10 mouse cellular contexts compared by ENCODE assay signal in genomic region chr3:108977340-108978030, GRCm38 (mm10). TPM values are rescaled to one million over a fixed set of nuclear protein-coding genes. Genes with fewer than 3 reads are reported as not detected.
DNase-seq lines count a peak whose midpoint lies in the region; ATAC-seq and TF ChIP-seq lines count a peak whose summit lies in the region.
"Had no signal": no experiment of that assay in that cellular context is flagged by ENCODE, and none has a peak within 500 bp of the region (broad histone marks: within the 10 kb centered on the region; RNA-seq: fewer than 3 reads in every experiment).

No protein-coding gene starts in this region.

- H3K27me3 ChIP-seq in MEL (ENCODE audit: control insufficient read depth in 1 of 2, insufficient read depth in 2 of 2, low read length in 2 of 2), result no peaks in the 10 kb centered on the region
- no peaks in the 10 kb centered on the region for H3K27me3 ChIP-seq in midbrain, embryonic 11.5 days (ENCODE audit: control insufficient read depth, insufficient read depth, low read length)
- H3K27me3 ChIP-seq: lung, embryonic 15.5 days; stomach, embryonic 15.5 days had no signal

- H3K4me3 ChIP-seq in left cerebral cortex, adult 2 months, result no peak overlapping the region
- no peak overlapping the region for H3K4me3 ChIP-seq in MEL (ENCODE audit: control insufficient read depth in 1 of 2, insufficient read depth in 1 of 2, low read depth in 2 of 2, low read length in 2 of 2)
- H3K4me3 ChIP-seq in cortical plate, adult 2 months (ENCODE audit: insufficient read depth, low read length), result no peak overlapping the region
- H3K4me3 ChIP-seq in midbrain, embryonic 11.5 days (ENCODE audit: low read depth, low read length), result no peak overlapping the region
- H3K4me3 ChIP-seq: lung, embryonic 15.5 days; stomach, embryonic 15.5 days had no signal

- 94% methylated on average over 13 of the region's 13 CpGs for WGBS in midbrain, embryonic 11.5 days

- no peak for DNase-seq in left cerebral cortex, adult 2 months (ENCODE audit: extremely low spot score in 1 of 2, low spot score in 2 of 2)
- DNase-seq in left cerebral cortex, postnatal 25 days (ENCODE audit: low spot score in 2 of 2), result no peak
- peak; percentile 40 for DNase-seq in MEL (ENCODE audit: low read depth, low spot score)
- no peak for DNase-seq in testis, postnatal 10 days (ENCODE audit: low spot score)
- no peak for DNase-seq in midbrain, embryonic 11.5 days (ENCODE audit: low spot score, missing footprints)

- TF ChIP-seq RAD21 in MEL (IDR thresholded peaks at IDR 0.05; ENCODE audit: low read depth, low read length), result peak; percentile 12; the same call in 1 of the 2 replicates

- intact Hi-C loops in left cerebral cortex, adult 2 months (cut with DNase I), result loop anchor here (5.0 kb wide), 1 partner anchor 85 kb away; no protein-coding TSS in a partner anchor
- intact Hi-C loops in left cerebral cortex, postnatal 25 days (cut with DNase I), result no loop called here

- 0 out of 2 replicates have a peak, but pooled peaks have one; percentile 32 for ATAC-seq in neutrophil, adult 5-6 weeks (ENCODE audit: extremely low read depth, insufficient number of reproducible peaks, low FRiP score, poor library complexity, severe bottlenecking)
- ATAC-seq in midbrain, embryonic 11.5 days (ENCODE audit: low FRiP score), result no peak

- H3K4me1 ChIP-seq in MEL (ENCODE audit: control insufficient read depth in 1 of 2, insufficient read depth in 2 of 2, low read length in 2 of 2), result peaks cover 2 to 3% of the 10 kb centered on the region in 2 experiments
- no peaks in the 10 kb centered on the region for H3K4me1 ChIP-seq in cortical plate, adult 2 months (ENCODE audit: control insufficient read depth, insufficient read depth, low read length)
- H3K4me1 ChIP-seq in midbrain, embryonic 11.5 days (ENCODE audit: control insufficient read depth, insufficient read depth, low read length), result no peaks in the 10 kb centered on the region
- H3K4me1 ChIP-seq: lung, embryonic 15.5 days; stomach, embryonic 15.5 days had no signal

- H3K27ac ChIP-seq in left cerebral cortex, adult 2 months, result no peak overlapping the region
- no peak overlapping the region for H3K27ac ChIP-seq in MEL (ENCODE audit: control insufficient read depth, low read depth, low read length)
- H3K27ac ChIP-seq in cortical plate, adult 2 months (ENCODE audit: insufficient read depth, low read length), result no peak overlapping the region
- H3K27ac ChIP-seq in midbrain, embryonic 11.5 days (ENCODE audit: low read depth, low read length), result no peak overlapping the region
- H3K27ac ChIP-seq: lung, embryonic 15.5 days; stomach, embryonic 15.5 days had no signal

- H3K36me3 ChIP-seq in MEL (ENCODE audit: control insufficient read depth in 1 of 2, insufficient read depth in 2 of 2, low read length in 2 of 2), result peaks cover 0 to 4% of the 10 kb centered on the region in 2 experiments; a peak in 2 of 4 replicates
- H3K36me3 ChIP-seq in midbrain, embryonic 11.5 days (ENCODE audit: control insufficient read depth, insufficient read depth, low read length), result peaks cover 12% of the 10 kb centered on the region

- peak; percentile 41 for TF ChIP-seq CTCF in left cerebral cortex, adult 2 months (IDR thresholded peaks at IDR 0.05)
- TF ChIP-seq CTCF in MEL (IDR thresholded peaks at IDR 0.05 in 2 of 3, conservative IDR thresholded peaks at IDR 0.05 in 1 of 3; ENCODE audit: control insufficient read depth in 1 of 3, insufficient read depth in 1 of 3, low read depth in 2 of 3, low read length in 3 of 3, poor library complexity in 1 of 3, severe bottlenecking in 1 of 3), result peak in 2 of 3 experiments; percentile 33 to 45; a peak in 4 of 6 replicates
- TF ChIP-seq CTCF in cortical plate, adult 2 months (IDR thresholded peaks at IDR 0.05; ENCODE audit: extremely low read depth, insufficient read depth, low read length), result peak; percentile 41

- no peak for TF ChIP-seq POLR2A in MEL (IDR thresholded peaks at IDR 0.05; ENCODE audit: control insufficient read depth in 1 of 2, insufficient read depth in 1 of 2, low read depth in 1 of 2, low read length in 2 of 2, poor library complexity in 1 of 2)
- no peak for TF ChIP-seq POLR2A in cortical plate, adult 2 months (IDR thresholded peaks at IDR 0.05; ENCODE audit: extremely low read depth, insufficient read depth, low read length)

- TF ChIP-seq EP300 in MEL (IDR thresholded peaks at IDR 0.05; ENCODE audit: low read depth in 1 of 2, low read length in 2 of 2), result no peak

- no peaks in the 10 kb centered on the region for H3K79me2 ChIP-seq in MEL (ENCODE audit: control insufficient read depth, insufficient read depth, low read length, poor library complexity)

- H3K4me2 ChIP-seq in midbrain, embryonic 11.5 days, result no peak overlapping the region
- H3K4me2 ChIP-seq: lung, embryonic 15.5 days; stomach, embryonic 15.5 days had no signal

- H3K9me3 ChIP-seq in MEL (replicated peaks; ENCODE audit: insufficient read depth, low read length), result no peaks in the 10 kb centered on the region
- H3K9me3 ChIP-seq in midbrain, embryonic 11.5 days (ENCODE audit: control insufficient read depth, low read length), result no peaks in the 10 kb centered on the region
- H3K9me3 ChIP-seq: lung, embryonic 15.5 days; stomach, embryonic 15.5 days had no signal

- no peak overlapping the region for H3K9ac ChIP-seq in MEL (ENCODE audit: control insufficient read depth, low read depth, low read length, poor library complexity, severe bottlenecking)
- H3K9ac ChIP-seq in midbrain, embryonic 11.5 days (ENCODE audit: low read length), result no peak overlapping the region
- H3K9ac ChIP-seq: lung, embryonic 15.5 days; stomach, embryonic 15.5 days had no signal

TF ChIP-seq in MEL, 35 proteins besides CTCF, POLR2A, EP300 and RAD21:
- TF ChIP-seq MAFK (IDR thresholded peaks at IDR 0.05; ENCODE audit: borderline replicate concordance, low read depth, low read length) (no peak), ZC3H11A (IDR thresholded peaks at IDR 0.05; ENCODE audit: low read depth, low read length) (0 out of 2 replicates have a peak, but pooled peaks have one; percentile 7), USF1 (IDR thresholded peaks at IDR 0.05; ENCODE audit: low read depth, low read length) (no peak), MYB (IDR thresholded peaks at IDR 0.05; ENCODE audit: low read depth, low read length) (no peak), CHD1 (IDR thresholded peaks at IDR 0.05; ENCODE audit: low read depth, low read length) (no peak), SMC3 (IDR thresholded peaks at IDR 0.05; ENCODE audit: low read depth, low read length) (peak; percentile 34), KAT2A (conservative IDR thresholded peaks at IDR 0.05; ENCODE audit: low read depth, low read length) (no peak), E2F4 (IDR thresholded peaks at IDR 0.05; ENCODE audit: borderline replicate concordance, low read depth, low read length) (no peak), GABPA (IDR thresholded peaks at IDR 0.05; ENCODE audit: low read depth, low read length) (no peak), HCFC1 (IDR thresholded peaks at IDR 0.05; ENCODE audit: low read depth, low read length) (no peak), BHLHE40 (IDR thresholded peaks at IDR 0.05; ENCODE audit: borderline replicate concordance, low read depth, low read length) (no peak), MYC (IDR thresholded peaks at IDR 0.05; ENCODE audit: low read depth, low read length) (no peak), TBP (IDR thresholded peaks at IDR 0.05; ENCODE audit: low read depth, low read length) (no peak), CHD2 (IDR thresholded peaks at IDR 0.05; ENCODE audit: low read length) (no peak)

RNA-seq across cellular contexts. Expression of gene Gm9857, which starts 37.2 kb away (rescaled TPM):
- not detected for total RNA-seq in left cerebral cortex, adult 2 months (2021)
- not detected for total RNA-seq in left cerebral cortex, postnatal 25 days (2021)
- total RNA-seq in MEL (2012; rRNA removed), result not detected in 2 replicates
- polyA plus RNA-seq in MEL (2012; ENCODE audit: insufficient read depth in 1 of 2, insufficient read length in 2 of 2, low read depth in 1 of 2, low replicate concordance in 2 of 2, missing spikeins in 1 of 2), result not detected
- polyA plus RNA-seq in cortical plate, adult 2 months (2012; rRNA removed), result not detected in 2 replicates
- not detected in 2 replicates for total RNA-seq in neutrophil, adult 5-6 weeks (2017)
- not detected in 2 replicates for polyA plus RNA-seq in midbrain, embryonic 11.5 days (2014; fragmentation: Nextera tagmentation; extraction: Ambion mirVana)
- polyA plus RNA-seq: heart, embryonic 16.5 days; lung, embryonic 15.5 days had no signal

RNA-seq across cellular contexts. Expression of gene Henmt1, which starts 37.8 kb away (rescaled TPM):
- 1 to 10 TPM; 2.1 to 2.3 TPM for total RNA-seq in left cerebral cortex, adult 2 months (2021)
- 1 to 10 TPM; 3.1 to 4.4 TPM for total RNA-seq in left cerebral cortex, postnatal 25 days (2021)
- total RNA-seq in MEL (2012; rRNA removed), result 0.10 TPM in 1 of 2 replicates, not detected in the other
- polyA plus RNA-seq in MEL (2012; ENCODE audit: insufficient read depth in 1 of 2, insufficient read length in 2 of 2, low read depth in 1 of 2, low replicate concordance in 2 of 2, missing spikeins in 1 of 2), result under 1 TPM in 1 of 2 experiments, not detected in 1; 0.08 TPM
- polyA plus RNA-seq in cortical plate, adult 2 months (2012; rRNA removed), result 1.5 and 1.7 TPM in 2 replicates
- 0.37 TPM in 1 of 2 replicates, not detected in the other for total RNA-seq in neutrophil, adult 5-6 weeks (2017)
- 0.54 and 0.56 TPM in 2 replicates for polyA plus RNA-seq in midbrain, embryonic 11.5 days (2014; fragmentation: Nextera tagmentation; extraction: Ambion mirVana)

RNA-seq across cellular contexts. Expression of gene Fam102b, which starts 49.9 kb away (rescaled TPM):
- total RNA-seq in left cerebral cortex, adult 2 months (2021), result 10 to 100 TPM; 29.6 to 35.0 TPM
- total RNA-seq in left cerebral cortex, postnatal 25 days (2021), result 10 to 100 TPM; 33.5 to 44.5 TPM
- total RNA-seq in MEL (2012; rRNA removed), result 13.0 and 14.1 TPM in 2 replicates
- polyA plus RNA-seq in MEL (2012; ENCODE audit: insufficient read depth in 1 of 2, insufficient read length in 2 of 2, low read depth in 1 of 2, low replicate concordance in 2 of 2, missing spikeins in 1 of 2), result 10 to 100 TPM; 10.4 to 26.9 TPM
- 14.2 and 14.8 TPM in 2 replicates for polyA plus RNA-seq in cortical plate, adult 2 months (2012; rRNA removed)
- 19.4 and 22.7 TPM in 2 replicates for total RNA-seq in neutrophil, adult 5-6 weeks (2017)
- 11.7 and 12.5 TPM in 2 replicates for polyA plus RNA-seq in midbrain, embryonic 11.5 days (2014; fragmentation: Nextera tagmentation; extraction: Ambion mirVana)
